Mouse (Mus musculus) gonadal fat pad, adult 2 months (tissue): ENCODE measurements around the gene Aldh8a1. TPM values are rescaled to one million over a fixed set of nuclear protein-coding genes. Genes with fewer than 3 reads are reported as not detected.

Source experiments
- DNase-seq: peaks from one replicate; pipeline ENCODE4 v3.0.0-alpha.2; 2012; ENCODE audit warnings: low read depth
- polyA plus RNA-seq: library from polyadenylated mRNA; depleted of rRNA; stranded (reverse); fragments of >200 nt; gene quantifications from 2 replicates; pipeline ENCODE4 v1.2.3, GENCODE M21; 2012; rRNA removed

Gene Aldh8a1
- polyA plus RNA-seq, 1 experiment = 0.24 TPM

GRCm38 (mm10) chr10:21416184-21416583, 39.1 kb downstream of the Aldh8a1 start:
- no peak for DNase-seq

GRCm38 (mm10) chr10:21419188-21419587, 42.1 kb downstream of the Aldh8a1 start:
- DNase-seq = no peak

- DNase-seq = no peak
These were observed 43.6 kb downstream of the Aldh8a1 start for GRCm38 (mm10) chr10:21420457-21421424.

- DNase-seq = no peak
These were observed 49.4 kb downstream of the Aldh8a1 start for GRCm38 (mm10) chr10:21426515-21426914.

GRCm38 (mm10) chr10:21427996-21428395, 50.9 kb downstream of the Aldh8a1 start:
- no peak for DNase-seq

GRCm38 (mm10) chr10:21439268-21439667, 62.2 kb downstream of the Aldh8a1 start:
- DNase-seq = no peak

GRCm38 (mm10) chr10:21441020-21441419, 63.9 kb downstream of the Aldh8a1 start:
- no peak for DNase-seq

- no peak for DNase-seq
These were observed 64.6 kb downstream of the Aldh8a1 start for GRCm38 (mm10) chr10:21441690-21442089.

GRCm38 (mm10) chr10:21443646-21444324, 66.7 kb downstream of the Aldh8a1 start:
- DNase-seq = no peak

GRCm38 (mm10) chr10:21444410-21444809, 67.3 kb downstream of the Aldh8a1 start:
- DNase-seq = no peak

Other genes with a start within 250 kb of the Aldh8a1 start
- 3.2 TPM in 2 replicates for gene Myb, start 216.3 kb upstream of the Aldh8a1 start, polyA plus RNA-seq
- gene Hbs1l, start 81.3 kb upstream of the Aldh8a1 start, polyA plus RNA-seq = 15.2 and 17.4 TPM in 2 replicates
- 0.15 TPM in 1 of 2 replicates, not detected in the other for gene 1700020N01Rik, start 215.9 kb downstream of the Aldh8a1 start, polyA plus RNA-seq